Mouse (Mus musculus): ENCODE results near the gene Bckdhb.

- TF ChIP-seq GATA1 (IDR thresholded peaks at IDR 0.05; ENCODE audit: low read length) = no peak
- TF ChIP-seq TAL1 (IDR thresholded peaks at IDR 0.05; ENCODE audit: low read length) = no peak
Measured at GRCm38 (mm10) chr9:83973467-83973866, 48.5 kb downstream of the Bckdhb start.

Data from erythroblast, embryonic 14.5 days (primary cell).